In the genomic region with DNA sequence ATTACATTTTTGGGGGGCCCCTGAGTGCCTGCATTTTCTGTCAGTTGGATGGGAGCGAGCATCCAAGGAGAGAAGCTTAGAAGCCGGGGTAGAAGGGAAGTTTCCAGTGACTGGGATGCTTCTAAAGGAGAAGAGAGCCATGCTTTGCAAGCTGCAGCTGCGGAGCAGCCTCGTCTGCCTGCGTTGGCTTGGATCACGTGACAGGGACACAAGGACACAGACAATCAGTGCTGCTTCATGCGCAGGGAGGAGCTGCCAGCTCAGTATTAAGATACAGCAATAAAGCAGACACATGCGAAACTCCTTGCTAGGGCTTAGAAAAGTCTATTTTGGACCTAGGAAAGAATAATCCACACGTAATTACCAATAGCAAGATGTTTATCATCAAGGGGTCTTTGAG, we compare ENCODE assay signal across 10 mouse cellular contexts.
A peak's percentile ranks its signal among the peaks of the same experiment; 100 is the strongest.
DNase-seq lines count a peak whose midpoint lies in the region; ATAC-seq lines count a peak whose summit lies in the region.
"Had no signal": no experiment of that assay in that cellular context is flagged by ENCODE, and none has a peak within 500 bp of the region (broad histone marks: within the 10 kb centered on the region; RNA-seq: fewer than 3 reads in every experiment).

No protein-coding gene starts in this region.

- 33% methylated on average over 9 of the region's 9 CpGs for WGBS in forebrain, embryonic 15.5 days
- 64% methylated on average over 9 of the region's 9 CpGs for WGBS in kidney, embryonic 15.5 days

- peak; percentile 84 for ATAC-seq in forebrain, embryonic 15.5 days (replicated peaks)
- no peak for ATAC-seq in kidney, embryonic 15.5 days (replicated peaks; ENCODE audit: low FRiP score)
- ATAC-seq: inflammation-experienced regulatory T-cells, adult 6 months had no signal

- no peak overlapping the region for H3K4me2 ChIP-seq in forebrain, embryonic 15.5 days (replicated peaks)
- H3K4me2 ChIP-seq in kidney, embryonic 15.5 days: no peak overlapping the region

- H3K4me1 ChIP-seq in forebrain, embryonic 15.5 days: peaks cover 36% of the 10 kb centered on the region
- H3K4me1 ChIP-seq in kidney, embryonic 15.5 days: no peaks in the 10 kb centered on the region

- no peaks in the 10 kb centered on the region for H3K36me3 ChIP-seq in forebrain, embryonic 15.5 days
- no peaks in the 10 kb centered on the region for H3K36me3 ChIP-seq in kidney, embryonic 15.5 days

- H3K9me3 ChIP-seq in forebrain, embryonic 15.5 days: no peaks in the 10 kb centered on the region
- H3K9me3 ChIP-seq in kidney, embryonic 15.5 days (replicated peaks): no peaks in the 10 kb centered on the region

- H3K4me3 ChIP-seq in forebrain, embryonic 15.5 days: no peak overlapping the region
- H3K4me3 ChIP-seq in kidney, embryonic 15.5 days (replicated peaks): no peak overlapping the region

- peak; percentile 58 to 60 for DNase-seq in cerebellum, postnatal 10 days
- no peak for DNase-seq in cerebellum, adult 18-20 months
- peak; percentile 80 for DNase-seq in layer of hippocampus, adult 9-11 months
- peak; percentile 5 for DNase-seq in retina, postnatal 7 days (ENCODE audit: low read depth, low spot score)
- no peak for DNase-seq in ovary, postnatal 10 days (ENCODE audit: low spot score)
- DNase-seq in gastrocnemius, adult 18-20 months (ENCODE audit: low spot score): no peak
- DNase-seq: cerebellum, adult 8-10 months had no signal

- H3K9ac ChIP-seq in forebrain, embryonic 15.5 days (replicated peaks): peak overlapping the region; percentile 26; the same call in 1 of the 2 replicates
- no peak overlapping the region for H3K9ac ChIP-seq in kidney, embryonic 15.5 days

- no peaks in the 10 kb centered on the region for H3K27me3 ChIP-seq in forebrain, embryonic 15.5 days
- no peaks in the 10 kb centered on the region for H3K27me3 ChIP-seq in kidney, embryonic 15.5 days

- peak overlapping the region; percentile 73 for H3K27ac ChIP-seq in forebrain, embryonic 15.5 days (replicated peaks)
- no peak overlapping the region for H3K27ac ChIP-seq in kidney, embryonic 15.5 days

Comparison
In these comparisons a context has a peak if more than half of its experiments do, and no peak if none do; other contexts are left out.
1. DNase-seq: peak in cerebellum, postnatal 10 days (2 of 2), layer of hippocampus, adult 9-11 months (single experiment) and retina, postnatal 7 days (single experiment); none in cerebellum, adult 18-20 months (0 of 2), ovary, postnatal 10 days (single experiment) and gastrocnemius, adult 18-20 months (single experiment).